Mouse (Mus musculus) megakaryocyte progenitor cell, adult 5-6 weeks (primary cell): Measurements from ENCODE around the gene Kif3a. TPM values are rescaled to one million over a fixed set of nuclear protein-coding genes. Genes with fewer than 3 reads are reported as not detected.

ENCODE experiments used
- ATAC-seq: replicated peaks from 2 replicates; pipeline ENCODE4 v1.8.0; 2016; ENCODE audit warnings: mild to moderate bottlenecking, moderate TSS enrichment, inconsistent platforms; ENCODE audit not compliant: poor library complexity
- total RNA-seq, 2 experiments: library from RNA; stranded (forward) in 1 of 2; stranded (reverse) in 1 of 2; fragments of 157-497, 149-512 nt in 1 of 2; fragments of 200-1000 nt in 1 of 2; gene quantifications; 2 replicates each; pipeline versions ENCODE4 v1.2.3 to v1.2.4; 2015 to 2017

Gene Kif3a
- total RNA-seq (2015), result 3.9 TPM in 2 replicates
- 6.2 and 9.1 TPM in 2 replicates for total RNA-seq (2017)

- ATAC-seq, result peak; percentile 98
Measured at GRCm38 (mm10) chr11:53567224-53568014, at the start of gene Kif3a. Gene Kif3a (plus strand): TSS chr11:53567379.

DNA sequence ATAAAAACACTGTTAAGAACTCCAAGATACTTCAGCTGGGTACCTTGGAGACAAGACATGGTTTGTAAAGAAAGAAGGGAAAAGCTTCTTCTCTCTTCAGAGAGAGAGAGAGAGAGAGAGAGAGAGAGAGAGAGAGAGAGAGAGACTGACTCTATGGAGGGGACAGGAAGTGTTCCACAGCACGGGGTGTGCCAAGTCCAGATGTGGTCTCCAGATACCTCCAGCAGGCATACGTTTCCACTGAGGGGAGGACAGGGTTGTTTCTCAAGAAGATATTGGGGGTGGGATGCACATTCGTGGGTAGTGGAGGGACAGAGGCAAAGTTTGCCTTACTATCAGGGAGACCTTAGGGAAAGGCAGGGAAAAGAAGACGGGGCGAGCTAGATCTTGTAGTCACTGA, 48.4 kb upstream of the Kif3a start:
- ATAC-seq, result peak; percentile 23

- ATAC-seq, result peak; percentile 14
Measured at GRCm38 (mm10) chr11:53519207-53520121, 47.7 kb upstream of the Kif3a start, which contains the start of gene Sept8. Gene Sept8 (plus strand): TSS chr11:53519257.

DNA sequence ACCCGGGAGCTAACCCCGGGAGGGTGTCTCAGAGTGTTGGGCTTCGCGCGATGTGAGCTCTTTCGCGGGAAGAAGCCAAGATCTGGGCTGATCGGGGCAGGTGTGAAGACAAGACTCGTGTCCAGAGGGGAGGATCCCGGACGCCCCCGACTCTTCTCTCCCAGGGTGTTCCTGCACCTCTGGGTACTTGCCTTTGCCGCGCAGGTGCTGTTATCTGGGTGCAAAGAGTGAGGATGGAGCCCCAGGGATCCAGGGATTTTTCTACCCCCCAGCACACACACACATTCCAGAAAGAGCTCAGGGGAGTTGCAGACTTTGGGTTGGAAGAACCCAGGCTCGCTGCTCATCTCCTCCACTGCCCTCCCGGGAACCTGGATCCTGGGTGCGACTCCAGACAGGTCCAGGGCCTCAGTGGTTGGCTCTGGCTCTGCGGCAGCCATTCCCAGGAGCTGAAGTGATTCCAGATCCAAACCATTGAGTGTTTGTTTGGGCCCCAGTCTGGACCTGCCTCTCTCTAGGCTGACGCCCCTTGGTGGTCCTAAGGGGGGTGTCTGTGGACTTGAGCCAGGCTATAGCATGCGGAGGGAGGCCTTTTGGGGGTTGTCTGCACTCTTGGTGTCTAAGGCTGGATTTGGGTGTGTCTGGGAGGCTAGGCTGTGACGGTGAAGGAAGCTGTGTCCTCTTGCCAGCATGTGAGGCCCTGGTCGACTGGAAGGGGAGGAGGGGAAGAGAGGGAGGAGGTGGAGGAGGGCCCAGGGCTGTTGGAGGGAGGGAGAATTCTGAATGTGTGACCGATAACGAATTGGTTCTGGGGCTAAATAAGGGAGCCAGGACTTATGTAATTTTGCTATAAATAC, 46.8 kb upstream of the Kif3a start:
- peak; percentile 72 for ATAC-seq

DNA sequence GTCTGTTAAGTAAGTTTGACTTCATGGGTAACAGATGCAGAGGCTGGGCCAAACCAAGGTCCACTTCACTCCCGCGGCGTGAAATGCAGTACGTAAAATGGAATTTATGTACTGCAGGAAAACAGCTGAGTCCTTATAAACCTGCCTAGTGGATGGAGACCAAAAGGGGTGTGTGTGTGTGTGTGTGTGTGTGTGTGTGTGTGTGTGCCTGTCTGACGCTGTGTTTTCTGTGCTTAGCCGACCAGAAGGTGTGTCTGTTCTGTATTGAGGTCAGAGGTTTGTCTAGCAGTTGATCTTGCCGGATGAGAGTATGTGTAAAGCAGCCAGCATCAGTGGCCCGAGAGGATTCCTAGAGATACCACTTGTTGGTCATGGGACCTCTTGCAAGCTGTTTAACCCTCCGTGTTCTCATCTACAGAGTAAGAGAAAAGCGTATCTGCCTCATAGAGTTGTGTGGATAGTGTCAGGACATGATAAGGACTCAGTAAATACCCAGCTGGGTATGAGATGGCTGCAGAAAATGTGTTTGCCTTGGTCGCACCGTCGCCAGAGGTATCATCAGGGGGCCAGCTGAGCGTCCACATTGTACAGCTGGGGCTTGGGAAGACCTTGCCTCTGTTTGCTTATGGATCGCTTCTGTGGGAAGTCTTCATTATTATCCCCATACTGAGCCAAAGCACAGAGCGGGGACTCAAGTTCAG, 45.9 kb upstream of the Kif3a start:
- ATAC-seq, result peak; percentile 30

- ATAC-seq, result peak; percentile 1; the same call in 1 of the 2 replicates
Measured at GRCm38 (mm10) chr11:53521821-53522131, 45.4 kb upstream of the Kif3a start.

- no peak for ATAC-seq
Measured at GRCm38 (mm10) chr11:53522362-53522761, 44.8 kb upstream of the Kif3a start.

DNA sequence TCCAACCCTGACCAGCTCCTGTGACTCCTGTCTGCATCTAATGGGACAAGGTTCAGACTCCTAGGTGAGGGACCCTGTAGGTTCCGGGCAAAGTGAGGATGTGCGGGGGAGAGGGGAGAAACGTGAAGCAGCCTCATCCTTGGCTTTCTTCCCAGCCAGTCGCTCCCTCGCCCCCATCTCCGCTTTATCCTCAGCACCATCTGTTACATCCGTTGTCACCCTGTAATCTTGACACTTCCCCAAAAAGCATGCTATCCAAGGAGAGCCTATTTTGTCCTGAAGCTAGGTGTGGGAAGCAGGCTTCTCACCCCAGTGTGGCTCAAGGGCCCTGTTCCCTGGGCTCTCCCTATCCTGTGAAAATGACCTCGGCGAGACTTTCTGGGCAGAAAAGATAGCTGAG, 44.2 kb upstream of the Kif3a start:
- no peak for ATAC-seq

DNA sequence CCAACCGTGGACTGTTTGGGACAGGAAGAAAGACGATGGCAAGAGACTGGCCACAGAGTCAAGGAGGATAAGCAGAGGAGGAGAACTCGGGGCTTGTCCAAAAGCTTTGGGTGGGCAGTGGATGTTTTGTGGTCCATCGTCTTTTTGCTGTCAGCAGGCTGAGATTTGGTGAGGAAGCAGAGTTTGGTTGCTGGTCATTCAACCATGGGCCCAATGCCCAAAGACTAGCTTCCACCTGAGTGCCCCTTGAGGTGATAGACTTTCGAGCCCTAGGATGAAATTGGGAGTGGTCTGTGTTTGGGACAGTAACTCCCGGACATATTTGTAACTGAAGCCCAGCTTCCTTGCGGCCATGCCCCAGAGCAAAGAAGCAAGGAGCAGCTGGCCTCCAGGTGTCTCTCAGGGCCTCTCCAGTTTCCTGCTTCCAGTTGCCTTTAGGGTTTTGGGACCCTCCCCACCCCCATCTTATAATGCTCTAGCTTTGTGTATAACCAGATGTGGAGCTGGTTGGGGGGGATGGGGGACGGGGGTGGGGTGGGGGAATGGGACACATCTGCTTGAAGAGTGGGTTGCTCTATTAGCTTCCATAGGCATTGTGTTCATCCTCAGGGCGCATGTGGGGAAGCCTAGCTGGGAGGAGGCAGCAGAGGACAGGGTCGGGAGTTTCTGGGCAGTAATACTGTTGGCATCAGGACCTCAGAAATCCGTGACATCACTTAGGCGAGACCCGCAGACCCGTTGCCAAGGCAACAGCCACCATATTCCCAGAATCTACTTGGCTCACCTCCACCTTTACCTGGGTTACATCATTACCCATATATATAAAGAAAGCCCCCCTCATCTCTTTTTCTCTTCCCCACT, 43.4 kb upstream of the Kif3a start:
- no peak for ATAC-seq

DNA sequence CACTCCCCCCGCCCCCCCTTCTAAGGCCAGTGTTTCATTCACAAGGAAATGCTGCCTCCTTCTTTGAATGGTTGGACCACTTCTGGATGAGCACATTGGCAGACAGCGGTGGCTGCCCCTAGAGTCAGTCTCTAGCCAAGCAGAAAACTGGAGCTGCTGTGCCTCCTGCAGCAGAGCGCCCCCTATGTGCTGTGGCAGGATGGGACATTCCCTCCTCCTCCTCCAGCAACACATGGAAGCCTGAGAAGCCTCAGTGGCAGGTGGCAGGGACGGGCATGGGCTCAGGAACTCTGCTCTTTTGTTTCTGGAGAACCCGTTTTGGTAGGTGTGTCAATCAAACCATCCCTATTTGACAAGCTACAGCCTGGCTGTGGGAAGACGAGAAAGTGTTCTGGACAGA, 42.3 kb upstream of the Kif3a start:
- no peak for ATAC-seq

GRCm38 (mm10) chr11:53525461-53525860, 41.7 kb upstream of the Kif3a start:
- ATAC-seq, result no peak

DNA sequence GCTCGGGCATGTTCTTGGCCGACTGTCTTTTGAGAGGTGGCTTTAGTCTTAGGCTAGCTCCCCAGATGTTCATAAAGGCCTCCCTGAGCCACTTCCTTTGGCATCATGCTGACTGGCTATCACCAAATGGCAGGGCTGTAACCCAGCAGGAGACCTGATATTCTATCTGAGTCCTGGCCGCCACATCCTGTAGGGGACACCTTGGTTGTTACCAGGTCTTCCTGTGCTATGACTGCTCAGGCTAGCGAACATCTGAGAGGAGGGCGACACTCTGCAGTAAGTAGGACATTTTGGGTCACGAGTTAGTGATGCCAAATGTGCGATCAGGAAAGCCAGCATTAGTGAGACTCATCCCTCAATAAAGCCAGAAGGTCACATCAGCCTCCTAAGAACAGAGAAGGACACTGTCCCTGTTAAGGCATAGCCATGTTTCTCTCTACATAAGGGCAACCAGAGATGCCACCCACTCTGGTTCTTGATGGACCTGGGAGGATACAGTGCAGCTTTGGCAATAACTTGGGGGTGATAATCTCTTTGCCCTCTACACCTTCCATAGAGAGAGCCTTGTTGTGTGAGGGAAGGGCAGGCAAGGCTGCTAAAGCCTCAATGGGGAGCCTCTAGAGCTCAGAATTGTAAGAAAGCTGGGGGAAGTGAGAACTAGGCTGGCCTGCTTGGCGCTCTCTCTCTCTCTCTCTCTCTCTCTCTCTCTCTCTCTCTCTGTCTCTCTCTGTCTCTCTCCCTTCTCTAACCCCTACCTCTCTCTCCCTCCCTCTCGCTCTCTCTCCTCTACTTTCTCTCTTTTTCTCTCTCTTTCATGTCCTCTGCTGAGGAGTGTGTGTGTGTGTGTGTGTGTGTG, 38.6 kb upstream of the Kif3a start:
- ATAC-seq, result peak; percentile 65

GRCm38 (mm10) chr11:53529253-53529557, 38.0 kb upstream of the Kif3a start:
- ATAC-seq, result no peak

GRCm38 (mm10) chr11:53530001-53530400, 37.2 kb upstream of the Kif3a start:
- ATAC-seq, result no peak

GRCm38 (mm10) chr11:53531578-53532230, 35.5 kb upstream of the Kif3a start:
- no peak for ATAC-seq

- ATAC-seq, result 0 out of 2 replicates have a peak, but pooled peaks have one; percentile 16
Measured at GRCm38 (mm10) chr11:53532231-53532620, 35.0 kb upstream of the Kif3a start.

GRCm38 (mm10) chr11:53539002-53539491, 28.1 kb upstream of the Kif3a start:
- ATAC-seq, result no peak

DNA sequence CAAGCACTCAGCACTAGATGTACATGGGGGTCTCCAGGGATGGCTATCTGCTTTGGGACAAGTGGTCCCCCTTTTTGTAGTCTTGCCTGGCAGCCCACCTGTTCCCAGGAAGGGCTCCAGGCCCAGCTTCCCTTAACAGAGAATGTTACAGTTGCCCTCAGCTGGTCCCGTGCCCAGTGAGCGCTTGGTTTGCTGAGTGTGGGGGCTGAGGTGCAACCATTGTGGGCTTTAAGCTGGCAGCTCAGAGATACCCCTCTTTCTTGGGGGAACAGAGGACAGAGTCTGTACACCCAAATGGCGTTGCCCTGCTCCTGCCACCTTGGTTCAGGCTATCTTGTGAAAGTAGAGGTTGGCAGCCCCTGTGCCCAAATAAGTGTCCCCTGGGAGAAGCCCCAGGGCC, 26.8 kb upstream of the Kif3a start:
- no peak for ATAC-seq
